Mouse (Mus musculus) embryo, embryonic 10.5 days (tissue): ENCODE results near the gene Ptgds.

ENCODE experiments used
- DNase-seq: peaks from one replicate; pipeline ENCODE4 v3.0.0-alpha.2; 2015; ENCODE audit warnings: low spot score

Gene Ptgds

DNA sequence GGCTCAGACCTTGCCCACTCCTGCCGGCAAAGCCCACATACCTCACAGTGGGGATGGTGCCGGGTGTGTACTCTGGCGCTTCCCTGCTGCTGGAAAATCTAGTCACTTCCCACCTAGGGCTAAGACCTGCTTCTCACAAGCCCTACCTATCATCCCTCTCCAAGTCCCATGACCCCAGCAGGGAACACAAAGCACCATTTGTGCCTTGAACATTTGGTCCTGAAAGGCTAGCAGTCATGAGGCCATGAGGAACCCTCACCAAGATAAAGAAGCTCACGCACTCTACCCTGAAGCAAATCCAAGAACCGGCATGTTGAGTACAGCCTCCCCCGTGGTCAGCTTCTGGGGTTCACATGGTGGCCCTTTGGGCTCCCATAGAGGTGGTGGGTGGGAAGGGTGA, at the start of gene Ptgds:
Gene Ptgds, minus strand, starts transcription at position 78 of the 400 bp plus-strand sequence.
- DNase-seq = no peak

DNA sequence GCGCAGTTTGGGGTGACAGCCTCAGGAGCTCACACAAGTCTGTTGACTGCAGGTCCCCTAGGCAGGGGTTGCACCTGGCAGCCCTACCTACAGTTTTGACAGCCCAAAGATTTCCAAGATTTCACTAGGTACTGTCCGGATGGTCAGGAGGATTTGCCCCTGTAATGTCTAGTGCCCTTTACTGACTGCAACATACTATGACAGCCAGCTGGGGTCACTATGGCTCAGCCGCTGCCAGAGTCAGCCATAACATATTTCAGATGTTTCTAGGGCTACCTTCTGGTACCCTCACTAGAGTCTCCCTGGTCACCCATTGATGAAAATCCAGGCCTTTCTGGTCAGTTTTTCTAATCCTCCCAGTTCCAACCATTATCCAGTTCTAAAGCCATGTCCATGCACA, 40.1 kb upstream of the Ptgds start:
- no peak for DNase-seq

DNA sequence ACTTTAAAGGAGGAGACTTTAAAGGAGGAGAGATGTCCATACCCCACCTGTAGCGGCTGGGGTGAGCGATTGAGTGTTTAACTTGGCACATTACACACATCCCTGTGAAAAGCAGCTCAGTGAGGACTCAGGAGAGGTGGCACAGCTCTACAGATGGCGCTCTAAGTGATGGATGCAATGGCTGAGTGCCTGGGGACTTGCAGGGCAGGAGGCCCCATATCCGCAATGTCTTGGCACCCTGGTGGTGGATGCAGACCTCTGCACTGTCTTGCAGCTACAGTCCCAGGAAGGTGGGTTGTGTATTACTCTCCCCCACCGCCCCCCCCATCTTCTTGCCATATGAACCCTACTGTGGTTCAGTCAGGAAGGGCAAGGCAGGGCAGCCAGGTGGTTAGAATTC, 37.1 kb upstream of the Ptgds start:
- DNase-seq = peak; percentile 29

DNA sequence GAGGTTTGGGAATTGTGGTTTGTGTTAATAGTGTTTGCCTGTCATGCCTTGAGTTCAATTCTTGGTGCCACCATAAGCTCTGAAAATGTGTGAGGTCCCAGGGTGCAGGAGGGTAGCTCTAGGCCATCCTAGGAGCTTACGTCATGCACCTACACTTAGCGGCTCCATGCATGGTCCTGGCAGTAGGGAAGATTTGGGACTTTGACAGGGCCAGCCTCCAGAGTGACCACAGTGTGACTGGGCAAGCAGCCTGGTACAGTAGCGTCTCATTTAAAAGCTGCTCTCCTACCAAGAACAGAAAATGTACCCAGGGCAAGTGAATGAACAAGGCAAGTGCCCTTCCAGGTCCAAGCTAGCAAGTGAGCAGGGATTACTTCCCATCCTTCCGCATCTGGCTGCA, 36.0 kb upstream of the Ptgds start:
- no peak for DNase-seq

DNA sequence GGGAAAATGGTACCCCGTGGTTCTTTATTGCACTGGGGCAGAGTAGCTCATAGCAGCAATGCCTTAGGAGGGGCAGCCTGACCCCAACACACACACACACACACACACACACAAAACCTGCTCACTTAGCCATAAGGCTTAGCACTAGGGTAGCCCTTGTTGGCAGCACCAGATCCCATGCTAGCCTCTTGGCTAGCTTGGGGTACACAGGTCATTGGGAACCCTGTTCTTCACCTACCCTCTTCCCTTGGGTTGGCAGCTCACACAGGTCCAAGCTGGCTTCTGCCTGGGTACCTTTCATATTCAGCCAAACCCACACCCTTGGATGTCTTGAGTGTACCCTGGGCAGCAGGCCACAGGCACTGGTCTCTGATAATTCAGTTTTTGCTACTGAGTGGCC, 35.2 kb upstream of the Ptgds start:
- no peak for DNase-seq

DNA sequence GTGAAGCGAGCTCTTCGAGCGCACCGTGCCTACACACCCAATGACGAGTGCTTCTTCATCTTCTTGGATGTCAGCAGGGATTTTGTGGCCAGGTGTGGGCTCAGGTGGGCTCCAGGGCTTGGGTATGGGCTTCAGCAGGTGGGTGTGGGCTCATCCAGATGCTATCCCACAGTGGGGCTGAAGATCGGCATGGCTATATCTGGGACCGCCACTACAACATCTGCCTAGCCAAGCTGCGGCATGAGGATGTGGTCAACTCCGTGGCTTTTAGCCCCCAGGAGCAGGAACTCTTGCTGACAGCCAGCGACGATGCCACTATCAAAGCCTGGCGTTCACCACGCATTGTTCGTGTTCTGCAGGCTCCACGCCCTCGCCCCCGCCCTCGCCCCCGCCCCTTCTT, 34.7 kb upstream of the Ptgds start:
- no peak for DNase-seq

DNA sequence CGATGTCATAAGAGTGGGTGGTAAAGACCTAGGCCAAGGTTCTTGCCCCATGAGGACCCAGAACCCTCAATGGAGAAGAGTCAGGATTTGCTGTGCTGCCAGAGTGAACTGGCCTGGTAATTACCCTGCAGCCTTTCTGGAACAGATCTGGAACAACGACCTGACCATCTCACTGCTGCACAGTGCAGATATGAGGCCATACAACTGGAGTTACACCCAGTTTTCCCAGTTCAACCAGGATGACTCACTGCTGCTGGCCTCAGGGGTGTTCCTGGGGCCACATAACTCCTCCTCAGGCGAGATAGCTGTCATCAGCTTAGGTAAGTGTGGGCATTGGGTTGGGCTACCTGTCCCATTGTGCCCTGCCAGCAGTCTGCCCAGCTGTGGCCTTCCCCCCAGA, 32.9 kb upstream of the Ptgds start:
- no peak for DNase-seq

DNA sequence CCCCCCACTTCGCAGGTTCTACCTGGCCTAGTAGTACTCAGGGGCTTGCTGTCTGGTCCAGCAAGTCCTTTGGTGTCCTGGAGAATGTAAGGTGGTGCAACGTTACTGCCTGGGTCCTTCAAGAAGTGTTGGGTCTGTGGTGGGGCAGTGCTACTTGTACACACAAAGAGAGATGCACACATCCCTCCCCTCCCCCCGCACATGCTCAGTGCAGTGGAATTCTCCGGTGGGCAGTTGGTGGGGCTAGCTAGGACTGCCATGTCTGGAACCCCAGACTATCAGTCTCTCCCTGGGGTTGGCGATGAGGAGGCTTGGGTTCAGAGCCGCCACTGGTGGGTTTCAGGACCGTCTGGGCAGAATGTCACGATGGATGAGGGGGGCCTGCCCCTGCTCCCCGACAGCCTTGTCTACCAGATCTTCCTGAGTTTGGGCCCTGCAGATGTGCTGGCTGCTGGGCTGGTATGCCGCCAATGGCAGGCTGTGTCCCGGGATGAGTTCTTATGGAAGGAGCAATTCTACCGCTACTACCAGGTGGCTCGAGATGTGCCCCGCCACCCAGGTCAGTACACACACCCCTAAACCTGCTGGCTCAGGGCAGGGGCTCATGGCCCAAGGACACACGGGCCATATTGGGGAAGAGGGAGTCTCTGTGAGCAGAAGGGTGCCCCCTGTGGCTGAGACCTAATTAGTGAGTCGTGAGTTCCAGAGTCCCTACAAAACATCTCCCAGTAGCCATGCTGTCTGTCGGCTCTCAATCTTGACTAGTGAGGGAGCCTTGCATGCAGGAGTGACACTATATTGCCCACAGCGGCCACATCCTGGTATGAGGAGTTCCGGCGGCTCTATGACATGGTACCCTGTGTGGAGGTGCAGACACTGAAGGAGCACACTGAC, 32.0 kb upstream of the Ptgds start, which contains the start of gene C8g:
Gene C8g, minus strand, starts transcription at position 127 of the 894 bp plus-strand sequence.
- DNase-seq = peak; percentile 16

DNA sequence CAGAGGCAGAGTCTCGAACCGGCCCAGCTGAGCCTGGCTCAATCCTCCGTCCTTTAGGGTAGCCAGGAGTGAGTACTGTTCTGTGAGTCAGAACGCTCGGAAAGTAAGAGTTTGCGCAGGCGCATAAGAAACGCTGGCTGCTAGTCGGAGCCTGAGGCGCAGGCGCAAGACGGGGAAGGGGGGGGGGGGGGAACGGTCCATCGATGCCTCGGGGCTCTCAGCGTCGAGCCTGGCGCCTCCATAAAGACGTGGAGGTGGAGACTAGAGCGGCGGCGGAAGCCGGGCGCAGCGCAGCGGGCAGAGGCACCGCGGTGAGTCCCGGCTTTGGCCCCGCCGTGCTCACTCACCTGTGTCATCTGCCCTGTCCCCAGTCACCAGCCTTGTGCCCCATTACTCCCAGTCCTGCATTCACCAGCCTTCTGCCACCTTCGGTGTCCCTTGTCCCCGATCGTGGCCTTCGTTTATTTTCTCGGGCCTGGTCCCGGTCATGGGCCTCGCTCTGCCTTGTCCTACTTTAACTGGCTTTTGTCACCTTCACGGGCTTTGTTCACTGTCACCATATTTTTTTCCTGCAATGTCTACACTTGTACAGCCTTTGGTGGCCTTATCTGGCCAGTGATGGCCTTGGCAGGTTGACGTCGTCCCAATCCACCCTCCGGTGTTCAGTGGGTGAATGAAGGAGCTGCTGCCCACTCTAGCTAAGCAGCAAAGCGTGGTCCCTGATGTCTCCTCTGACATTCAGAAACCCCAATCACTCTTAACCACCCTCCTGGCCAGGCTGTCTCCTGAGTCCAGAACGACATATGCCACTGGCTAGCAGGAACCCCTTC, 30.9 kb upstream of the Ptgds start, which contains the start of gene Fbxw5:
Gene Fbxw5, plus strand, starts transcription at position 175 of the 830 bp plus-strand sequence.
- peak; percentile 98 for DNase-seq

DNA sequence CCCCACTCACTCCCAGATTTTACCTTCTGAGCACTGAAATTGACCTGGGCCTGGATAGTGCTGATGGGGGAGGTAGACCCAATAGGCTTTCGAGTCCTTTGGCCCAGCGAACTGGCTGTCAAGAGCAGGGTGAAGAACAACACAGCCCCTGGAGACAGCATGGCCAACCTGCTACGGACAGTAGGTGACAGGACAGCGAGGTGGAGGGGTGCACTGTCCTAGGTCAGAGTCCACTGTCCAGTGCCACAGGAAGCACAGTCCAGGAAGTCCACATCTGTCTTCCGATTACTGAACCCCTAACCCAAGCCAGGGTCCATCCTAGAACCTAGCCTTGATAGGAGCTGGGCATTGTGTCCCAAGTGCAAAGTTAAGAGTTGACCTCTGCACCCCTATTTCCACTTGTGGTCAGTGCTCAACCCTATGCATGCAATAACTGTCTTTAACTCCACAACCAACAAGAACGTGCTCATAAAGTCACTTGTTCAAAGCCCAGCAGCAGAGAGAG, 30.3 kb upstream of the Ptgds start:
- DNase-seq = no peak

DNA sequence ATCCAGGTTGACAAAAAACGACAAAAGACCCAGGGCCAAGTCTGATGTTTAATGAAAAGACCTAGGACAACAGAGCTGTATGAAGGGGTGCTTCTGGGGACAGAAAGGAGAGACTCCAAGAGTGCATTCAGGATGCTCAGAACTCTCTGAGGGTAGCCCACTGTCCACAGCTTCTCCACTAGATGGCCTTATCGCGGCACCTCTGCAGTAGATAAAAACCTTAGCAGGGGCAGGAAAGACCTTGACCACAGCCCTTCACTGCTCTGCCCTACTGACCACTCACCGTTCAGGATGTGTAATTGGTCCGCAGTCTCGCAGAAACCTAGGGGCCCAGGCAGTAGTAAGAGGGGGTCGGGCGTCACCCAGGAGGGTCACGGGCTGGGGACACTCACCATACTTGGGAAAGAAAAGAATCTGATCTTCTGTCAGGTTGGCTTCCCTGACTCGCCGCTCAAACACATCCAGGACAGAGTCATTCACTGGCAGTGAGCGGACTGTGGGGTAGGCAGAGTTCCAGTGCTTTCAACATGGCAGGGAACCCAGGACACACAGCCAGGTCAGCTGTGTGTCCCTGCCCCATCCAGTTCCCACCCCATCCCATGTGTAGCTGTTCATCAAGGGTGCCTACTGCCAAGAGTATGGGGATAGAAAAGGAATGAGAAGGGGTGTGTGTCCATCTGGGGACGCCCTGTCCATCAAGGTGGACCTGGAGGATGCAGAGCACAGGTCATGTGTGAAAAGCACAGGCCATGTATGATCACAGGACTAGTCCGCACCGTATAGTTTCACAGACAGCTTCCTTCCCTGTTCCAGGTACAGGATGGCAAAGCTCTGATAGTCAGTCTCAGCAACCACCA, 29.0 kb upstream of the Ptgds start:
- DNase-seq = no peak

DNA sequence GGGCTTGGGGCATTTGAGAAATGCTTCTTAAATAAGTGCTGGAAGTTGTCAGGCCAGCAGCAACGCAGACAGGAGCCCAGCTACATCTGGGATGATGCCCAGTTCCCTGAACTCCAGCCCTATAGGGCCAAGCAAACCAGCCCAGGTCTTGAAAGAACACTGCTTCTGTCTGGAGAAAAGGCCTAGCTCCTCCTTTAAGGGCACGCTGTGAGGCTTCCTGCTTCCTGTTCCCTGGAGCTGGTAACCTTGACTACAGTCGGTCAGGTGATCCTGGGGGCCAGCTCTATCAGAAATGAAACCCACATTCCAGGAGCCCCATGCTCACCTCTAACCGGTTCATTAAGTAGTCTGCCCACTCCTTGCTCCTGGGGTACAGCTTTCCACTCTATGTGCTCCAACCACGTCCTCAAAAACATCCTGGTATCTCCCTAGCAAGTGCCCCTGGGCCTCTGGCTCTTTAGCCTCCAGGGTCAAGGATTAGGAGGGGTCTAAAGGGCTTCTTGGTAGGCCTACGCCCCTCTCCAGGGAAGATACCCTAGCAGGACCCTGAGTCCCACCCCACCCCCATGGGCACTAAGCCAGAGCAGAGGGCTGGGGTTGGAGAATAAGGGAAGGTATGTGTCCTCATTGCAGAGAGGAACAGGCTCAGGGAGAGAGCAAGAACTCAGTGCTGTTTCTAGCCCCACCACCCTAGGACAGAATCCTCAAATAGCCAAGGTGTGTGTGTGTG, 28.2 kb upstream of the Ptgds start:
- DNase-seq = peak; percentile 3

DNA sequence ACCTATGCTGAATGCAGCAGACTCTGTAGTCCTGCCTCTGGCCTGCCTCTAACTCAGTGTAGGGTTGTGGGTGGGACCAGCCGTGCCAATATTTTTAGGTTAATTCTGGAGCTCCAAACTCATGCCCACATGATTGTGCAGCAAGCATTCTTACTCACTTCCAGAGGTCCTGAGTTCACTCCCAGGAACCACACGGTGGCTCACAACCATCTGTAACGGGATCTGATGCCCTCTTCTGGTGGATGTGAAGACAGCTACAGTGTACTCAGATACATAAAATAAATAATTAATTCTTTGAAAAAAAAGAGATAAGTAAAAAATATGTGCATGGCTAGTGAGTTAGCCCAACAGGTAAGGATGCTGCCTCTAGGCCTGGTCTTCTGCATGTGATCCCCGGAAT, 26.6 kb upstream of the Ptgds start:
- peak; percentile 66 for DNase-seq

DNA sequence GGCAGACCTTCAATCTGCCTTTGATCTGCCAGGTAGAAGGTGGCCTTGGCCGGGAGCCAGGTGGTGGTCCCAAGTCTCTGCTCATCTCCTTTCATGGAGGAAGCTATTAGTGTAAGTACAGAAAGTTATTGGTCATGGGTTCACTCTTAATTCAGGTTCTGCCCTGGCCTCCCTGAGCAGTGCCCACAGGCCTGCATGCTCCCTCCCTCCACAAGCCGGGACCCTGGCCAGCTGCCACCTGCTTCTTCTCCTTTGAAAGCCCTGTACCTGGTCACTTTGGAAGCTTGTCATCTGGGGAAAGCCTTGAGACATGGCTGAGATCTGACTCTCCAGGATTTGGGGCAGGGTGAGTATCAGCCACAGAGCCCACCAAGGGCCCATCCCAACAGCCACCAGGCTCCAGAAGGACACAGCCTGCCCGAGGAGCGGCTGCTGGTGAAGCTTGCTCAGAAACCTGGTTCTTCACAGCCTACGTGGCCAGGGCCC, 23.7 kb upstream of the Ptgds start, which contains the start of gene Lcn12:
Gene Lcn12, minus strand, starts transcription at position 436 of the 486 bp plus-strand sequence.
- no peak for DNase-seq

DNA sequence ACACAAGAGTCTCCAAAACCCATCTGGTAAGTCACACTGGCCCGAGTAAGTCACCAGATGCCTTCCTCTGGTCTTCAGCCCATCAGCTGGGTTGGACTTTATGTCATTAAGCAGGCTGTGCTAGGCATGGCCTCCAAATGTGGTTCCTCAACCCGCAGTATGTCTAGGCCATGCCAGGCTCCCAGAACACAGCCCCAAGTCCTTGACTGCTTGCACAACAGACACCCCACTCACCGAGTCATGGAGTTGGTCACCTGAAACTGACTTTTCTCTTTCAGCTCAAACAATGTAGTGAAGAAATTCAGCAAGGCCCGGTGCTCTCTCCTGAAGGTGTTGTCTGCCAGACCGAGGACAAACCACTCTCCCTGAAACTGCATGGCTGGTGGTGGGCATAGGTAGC, 23.1 kb upstream of the Ptgds start:
- no peak for DNase-seq

DNA sequence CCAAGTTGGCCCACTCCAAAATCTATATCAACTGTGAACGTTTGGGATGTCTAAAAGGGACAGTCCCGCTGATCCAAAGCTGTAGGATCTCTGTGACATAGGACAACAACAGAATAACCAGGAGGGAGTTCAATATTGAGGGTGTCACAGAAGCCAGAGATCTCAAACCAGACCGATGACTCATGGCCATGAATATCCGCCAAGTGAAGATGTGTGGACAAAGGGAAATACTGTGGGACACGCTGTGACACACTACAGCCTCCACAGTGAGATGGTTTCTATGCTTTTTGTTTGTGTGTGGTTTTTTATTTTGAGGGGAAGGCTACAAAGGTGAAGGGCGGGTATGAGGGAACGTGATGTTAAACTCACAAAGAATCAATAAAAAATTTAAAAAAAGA, 18.8 kb upstream of the Ptgds start:
- no peak for DNase-seq

DNA sequence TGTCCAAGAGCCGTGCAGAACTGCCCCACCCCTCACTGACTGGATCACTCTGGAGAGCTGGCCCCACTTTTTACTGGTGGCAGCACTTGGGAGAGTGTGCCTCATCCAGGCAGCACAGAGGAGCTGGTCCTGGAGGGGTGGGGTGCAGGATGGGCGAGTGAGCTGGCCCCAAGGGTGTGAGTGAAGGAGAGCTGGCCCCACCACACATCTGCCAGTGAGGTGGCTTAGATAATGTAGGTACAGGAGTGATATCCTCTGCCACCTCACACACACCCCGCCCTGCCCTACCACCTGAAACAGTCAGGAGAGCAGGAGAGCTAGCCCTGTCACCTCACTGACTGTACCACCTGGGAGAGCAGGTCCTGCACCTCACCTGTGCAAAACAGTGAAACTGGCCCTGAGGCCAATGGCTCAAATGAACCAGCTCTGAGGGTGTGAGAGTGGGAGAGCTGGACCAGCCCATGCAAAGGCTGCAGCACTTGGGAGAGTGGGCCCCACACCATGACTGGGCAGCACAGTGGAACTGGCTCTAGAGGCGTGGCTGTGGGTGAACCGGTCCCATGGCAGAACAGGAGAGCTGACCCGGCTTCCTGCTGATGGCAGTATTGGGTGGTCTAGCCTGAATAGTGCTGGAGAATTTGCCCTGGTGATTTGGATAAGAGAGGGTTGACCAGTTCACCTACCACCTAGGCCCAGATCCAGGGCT, 18.3 kb upstream of the Ptgds start:
- DNase-seq = no peak

DNA sequence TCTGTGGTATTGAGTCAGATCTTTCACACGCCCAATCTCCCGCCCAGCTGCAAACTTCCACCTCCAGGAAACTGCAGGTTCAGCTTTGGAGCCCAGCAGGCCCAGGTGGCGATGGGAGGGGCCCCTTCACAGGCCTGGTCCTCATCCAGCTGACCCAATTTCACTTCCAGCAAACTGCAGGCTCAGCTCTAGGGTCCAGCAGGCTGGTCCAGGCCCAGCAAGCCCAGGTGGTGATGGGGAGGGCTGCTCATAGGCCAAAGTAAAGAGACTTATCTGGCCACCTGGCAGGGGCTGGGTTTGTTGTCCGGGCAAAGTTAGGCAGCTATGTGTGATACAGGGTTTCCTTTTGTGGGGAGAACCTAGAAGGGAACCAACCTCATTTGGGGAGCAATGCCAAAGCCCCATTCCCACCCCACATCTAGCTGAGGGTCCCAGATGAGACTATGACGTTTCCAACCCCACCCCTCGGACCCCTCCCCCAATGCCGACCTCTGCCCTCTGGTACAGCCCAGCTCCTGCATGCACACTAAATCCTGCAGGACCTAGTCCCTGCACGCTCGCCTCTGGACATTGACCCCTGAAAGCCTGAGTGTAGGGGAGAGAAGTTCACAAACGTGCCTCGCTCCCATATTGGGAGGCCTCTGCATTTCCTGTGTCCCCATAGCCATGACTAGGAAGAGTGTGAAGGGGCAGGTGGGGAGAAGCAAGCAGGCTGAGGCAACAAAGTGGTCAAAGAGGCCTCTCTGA, 15.2 kb upstream of the Ptgds start:
- no peak for DNase-seq

DNA sequence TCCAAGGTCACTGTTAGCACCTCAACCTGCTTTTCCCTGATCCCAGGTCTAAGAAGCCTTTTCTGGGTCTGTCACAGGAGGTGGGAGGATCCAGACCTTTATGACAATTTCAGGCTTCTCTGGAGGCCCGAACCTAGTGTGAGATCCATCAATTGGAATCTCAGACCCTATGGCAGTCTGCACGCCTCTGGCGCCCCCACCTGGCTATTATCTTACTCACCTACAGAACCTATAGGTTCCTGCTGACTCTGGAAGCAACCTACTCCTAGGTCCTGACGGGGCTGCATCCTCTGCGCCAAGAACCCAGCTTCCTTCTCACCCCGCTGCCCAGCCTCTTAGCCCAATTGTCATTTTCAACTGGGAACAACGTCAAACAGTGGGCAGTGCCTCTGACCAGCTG, 13.1 kb upstream of the Ptgds start:
- peak; percentile 53 for DNase-seq
